Mouse (Mus musculus) liver, adult (tissue): ENCODE data around the gene Thtpa.

Experiments used
- GATA4 ChIP-seq: IDR thresholded peaks from 2 replicates; pipeline ENCODE4 v1.6.1; 2014; ENCODE audit warnings: mild to moderate bottlenecking, low read length; ENCODE audit not compliant: insufficient replicate concordance

The Thtpa gene

DNA sequence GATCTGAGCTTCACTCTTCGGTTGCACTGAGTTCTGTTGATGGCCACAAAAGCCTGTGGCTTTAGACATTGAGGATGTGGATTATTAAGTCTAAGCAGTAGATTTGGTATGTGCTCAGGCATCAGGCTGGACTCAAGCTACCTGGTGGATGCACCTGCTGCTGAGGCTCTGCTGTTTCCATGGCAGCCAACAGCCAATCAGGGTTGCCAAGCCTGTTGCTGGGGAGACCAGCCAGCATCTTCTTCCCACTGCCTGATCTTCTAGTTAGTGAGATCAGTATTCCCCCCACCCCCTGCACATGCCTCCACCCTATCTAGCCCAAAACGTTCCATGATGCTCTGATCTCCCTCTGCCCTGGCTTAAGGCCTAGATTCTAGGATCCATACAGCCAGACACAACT is 17.1 kb downstream of the Thtpa start:
- TF ChIP-seq GATA4 = no peak

- no peak for TF ChIP-seq GATA4
These were observed 18.9 kb downstream of the Thtpa start for GRCm38 (mm10) chr14:55113351-55113974.

GRCm38 (mm10) chr14:55113975-55114645 is 19.5 kb downstream of the Thtpa start:
- TF ChIP-seq GATA4 = no peak

DNA sequence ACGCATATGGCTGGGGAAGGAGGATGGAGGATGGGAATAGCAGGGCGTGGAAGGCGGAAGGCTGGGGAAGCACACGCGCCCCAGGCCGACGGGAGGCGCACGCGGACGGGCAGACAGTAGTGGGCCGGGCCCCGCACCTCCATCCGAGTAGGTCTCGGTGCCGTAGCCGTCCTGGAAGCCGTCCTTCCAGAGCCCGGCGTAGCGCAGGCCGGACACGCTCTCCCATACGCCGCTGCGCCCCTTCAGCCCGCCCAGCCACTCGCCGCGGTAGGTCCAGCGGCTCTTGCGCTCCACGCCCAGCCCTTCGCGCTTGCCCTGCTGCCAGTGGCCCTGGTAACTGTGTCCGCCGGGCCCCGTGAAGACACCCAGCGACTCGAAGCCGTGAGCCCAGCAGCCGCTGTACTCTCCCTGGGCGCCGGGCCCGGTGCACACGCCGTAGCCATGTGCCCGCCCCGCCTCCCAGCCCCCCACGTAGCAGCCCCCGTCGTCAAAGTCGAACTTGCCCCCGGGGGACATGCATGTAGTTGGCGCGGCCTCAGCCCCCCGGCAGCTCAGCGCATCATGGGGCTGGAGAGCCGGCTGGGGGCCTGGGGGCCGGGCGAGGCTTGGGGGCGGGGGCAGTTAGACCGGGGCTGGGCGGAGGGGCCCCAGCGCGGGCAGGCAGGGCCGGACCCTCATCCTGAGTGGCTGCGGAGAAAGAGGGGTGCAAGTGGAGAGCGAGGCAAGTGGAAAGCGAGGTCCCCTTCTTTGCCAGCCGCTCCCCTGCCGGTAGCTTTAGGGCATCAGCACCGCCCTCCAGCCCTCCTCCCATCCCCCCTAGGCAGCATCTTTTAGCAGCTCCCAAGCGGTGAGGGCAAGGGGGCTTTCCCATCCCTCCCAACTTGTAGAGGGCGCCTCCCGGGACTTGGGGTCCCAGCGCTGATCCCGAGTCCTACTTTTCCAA is 20.4 kb downstream of the Thtpa start:
- no peak for TF ChIP-seq GATA4

- TF ChIP-seq GATA4 = no peak
These were observed 21.3 kb downstream of the Thtpa start for GRCm38 (mm10) chr14:55115846-55116245.

GRCm38 (mm10) chr14:55116425-55117200 is 22.0 kb downstream of the Thtpa start, which contains the start of gene Jph4:
Jph4 (minus strand) TSS chr14:55116935.
- TF ChIP-seq GATA4 = no peak

GRCm38 (mm10) chr14:55118852-55119251 is 24.3 kb downstream of the Thtpa start:
- no peak for TF ChIP-seq GATA4

- no peak for TF ChIP-seq GATA4
These were observed 25.0 kb downstream of the Thtpa start for GRCm38 (mm10) chr14:55119421-55120134.

- no peak for TF ChIP-seq GATA4
These were observed 27.4 kb downstream of the Thtpa start for GRCm38 (mm10) chr14:55121947-55122346.

GRCm38 (mm10) chr14:55122359-55122758 is 27.8 kb downstream of the Thtpa start:
- TF ChIP-seq GATA4 = peak; percentile 49; the same call in 1 of the 2 replicates

DNA sequence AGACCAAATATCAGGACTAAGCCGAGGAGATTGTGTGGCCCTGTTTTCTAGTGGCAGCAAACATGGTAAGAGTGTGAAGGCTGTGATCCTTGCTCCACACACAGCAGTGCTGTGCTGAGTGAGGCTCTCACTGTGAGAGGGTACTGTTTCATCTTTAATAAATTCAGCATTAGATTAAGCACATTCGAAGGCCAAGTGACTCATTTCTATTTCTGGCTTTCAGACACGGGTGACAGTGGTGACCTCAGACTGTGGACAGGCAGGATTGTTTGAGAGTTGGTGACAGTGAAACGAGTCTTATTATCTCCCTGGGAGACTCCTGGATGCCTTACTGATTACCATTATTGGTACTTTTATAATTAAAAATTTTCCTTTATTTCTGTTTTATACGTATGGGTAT is 31.1 kb downstream of the Thtpa start:
- no peak for TF ChIP-seq GATA4

DNA sequence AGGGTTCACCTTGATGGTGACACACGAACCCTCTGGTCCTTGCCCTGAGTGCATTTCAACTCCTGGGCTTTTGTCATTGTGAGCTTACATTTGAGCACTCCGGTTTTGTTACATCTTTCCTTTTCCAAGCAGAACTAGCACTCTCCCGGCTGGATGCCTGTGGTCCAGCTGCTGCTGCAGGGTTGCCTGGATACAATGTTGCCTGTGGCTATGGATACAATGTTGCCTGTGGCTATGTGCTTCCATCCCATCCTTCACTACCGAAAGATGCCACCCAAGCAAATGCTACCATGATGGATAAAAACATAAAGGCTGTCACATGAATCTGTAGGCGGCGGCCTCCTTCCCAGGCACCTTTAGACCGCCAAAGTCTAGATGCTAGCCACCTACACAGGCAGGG is 31.9 kb downstream of the Thtpa start:
- no peak for TF ChIP-seq GATA4

DNA sequence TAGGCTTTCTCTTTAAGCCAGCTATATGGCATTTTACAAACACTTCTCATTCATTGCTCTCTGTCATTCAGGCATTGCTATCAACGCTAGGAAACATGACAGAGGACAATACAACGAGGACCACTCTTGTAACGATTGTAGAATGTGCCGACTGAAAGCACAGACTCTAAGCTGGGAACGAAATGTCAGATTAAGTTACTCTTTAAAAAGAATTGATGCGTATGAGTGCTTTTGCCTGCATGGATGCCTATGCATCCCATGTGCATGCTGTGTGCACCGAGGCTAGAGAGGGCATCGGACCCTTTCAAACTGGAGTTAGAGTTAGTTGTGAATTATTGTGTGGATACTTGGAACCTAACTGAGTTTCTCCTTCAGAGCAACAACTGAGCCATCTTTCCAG is 41.1 kb downstream of the Thtpa start:
- no peak for TF ChIP-seq GATA4

- TF ChIP-seq GATA4 = no peak
These were observed 44.7 kb downstream of the Thtpa start for GRCm38 (mm10) chr14:55139313-55139712.
